Mouse (Mus musculus) ES-E14 (cell line): ENCODE measurements around the gene Pnpla7. TPM values are rescaled to one million over a fixed set of nuclear protein-coding genes. Genes with fewer than 3 reads are reported as not detected.

Source experiments
- DNase-seq: peaks from one replicate; pipeline ENCODE4 v3.0.0-alpha.2; 2013; ENCODE audit warnings: low read depth, low spot score
- H3K27ac ChIP-seq: 2 replicates; pipeline ENCODE4 v1.5.1; 2012; ENCODE audit warnings: low read depth, mild to moderate bottlenecking, low read length, moderate library complexity, mixed read lengths; ENCODE audit not compliant: poor library complexity, insufficient read depth, severe bottlenecking
- H3K36me3 ChIP-seq: 2 replicates; pipeline ENCODE4 v1.6.1; 2012; ENCODE audit warnings: mild to moderate bottlenecking, low read length, moderate library complexity, mixed read lengths; ENCODE audit not compliant: control insufficient read depth, poor library complexity, insufficient read depth, severe bottlenecking
- H3K4me1 ChIP-seq, 2 experiments: fragments of 150-350 bp in 1 of 2; sonication (generic) in 1 of 2; 2 replicates each; pipeline ENCODE4 v1.6.1; 2012; ENCODE audit warnings: low read length in 2 of 2, mild to moderate bottlenecking in 1 of 2, mixed read lengths in 1 of 2; ENCODE audit not compliant: control insufficient read depth in 2 of 2, insufficient read depth in 2 of 2, poor library complexity in 1 of 2
- H3K4me3 ChIP-seq, 2 experiments: fragments of 150-350 bp in 1 of 2; sonication (generic) in 1 of 2; 2 replicates each; pipeline ENCODE4 v1.5.1; 2012; ENCODE audit warnings: low read length in 2 of 2, low read depth in 1 of 2, mild to moderate bottlenecking in 1 of 2, mixed read lengths in 1 of 2; ENCODE audit not compliant: insufficient read depth in 1 of 2, poor library complexity in 1 of 2, severe bottlenecking in 1 of 2
- H3K9ac ChIP-seq: 2 replicates; pipeline ENCODE4 v1.6.1; 2012; ENCODE audit warnings: low read depth, mild to moderate bottlenecking, low read length, mixed read lengths; ENCODE audit not compliant: poor library complexity, insufficient read depth, severe bottlenecking
- H3K9me3 ChIP-seq: fragments of 150-350 bp; sonication (generic); 2 replicates; pipeline ENCODE4 v1.6.1; 2012; ENCODE audit warnings: low read depth, mild to moderate bottlenecking, low read length; ENCODE audit not compliant: control insufficient read depth, insufficient read depth
- CHD2 ChIP-seq: IDR thresholded peaks from 2 replicates; pipeline ENCODE4 v1.6.1; 2014; ENCODE audit warnings: mild to moderate bottlenecking, low read depth, low read length, inconsistent platforms
- HCFC1 ChIP-seq: IDR thresholded peaks from 2 replicates; pipeline ENCODE4 v1.6.1; 2012; ENCODE audit warnings: low read length, inconsistent platforms, borderline replicate concordance; ENCODE audit not compliant: insufficient read depth
- MAFK ChIP-seq: IDR thresholded peaks from 2 replicates; pipeline ENCODE4 v1.6.1; 2014; ENCODE audit warnings: mild to moderate bottlenecking, low read depth, low read length, inconsistent platforms; ENCODE audit not compliant: insufficient read depth
- ZC3H11A ChIP-seq: IDR thresholded peaks from 2 replicates; pipeline ENCODE4 v1.6.1; 2012; ENCODE audit warnings: low read depth, mild to moderate bottlenecking, inconsistent platforms, low read length, borderline replicate concordance
- ZNF384 ChIP-seq: IDR thresholded peaks from 2 replicates; pipeline ENCODE4 v1.6.1; 2012; ENCODE audit warnings: low read depth, low read length, inconsistent platforms
- in situ Hi-C, 2 experiments: fragments of 600-800 bp; cut with MboI; formaldehyde crosslinking; loops; one replicate each; pipeline ENCODE4 v1.15.1; 2025; ENCODE audit warnings: low sequenced_read_pairs in 2 of 2, inconsistent platforms in 1 of 2; ENCODE audit not compliant: unreplicated experiment in 2 of 2
- total RNA-seq: library from RNA; depleted of rRNA; stranded (reverse); fragments of 300-350 nt; gene quantifications from 2 replicates; pipeline ENCODE4 v1.2.3, GENCODE M21; 2012; rRNA removed

The Pnpla7 gene
- total RNA-seq, 1 experiment, result 20.2 TPM

DNA sequence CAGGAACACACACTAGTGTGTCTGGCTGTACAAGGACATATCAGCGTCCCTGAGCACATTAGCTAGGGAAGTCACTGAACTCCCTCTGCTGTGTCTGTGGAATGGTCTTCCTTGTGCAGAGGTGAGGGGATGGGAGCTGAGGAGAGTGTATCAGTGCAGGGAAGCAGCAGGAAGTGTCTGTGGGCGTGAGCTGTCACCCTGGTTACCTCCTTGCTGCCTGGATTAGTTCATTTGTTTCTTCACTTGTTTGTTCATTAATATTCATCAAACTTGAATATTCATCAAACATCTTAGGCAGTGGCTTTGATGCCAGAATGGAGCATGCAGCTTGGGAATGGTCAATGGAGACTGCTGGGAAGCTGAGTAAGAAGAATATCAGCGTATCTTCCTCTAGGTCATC lies 123.9 kb downstream of the Pnpla7 start:
- H3K4me1 ChIP-seq, result peaks cover 0 to 5% of the 10 kb centered on the region in 2 experiments; a peak in 1 of 4 replicates
- in situ Hi-C loops, result no loop called here
- H3K9ac ChIP-seq, result no peak overlapping the region
- TF ChIP-seq ZNF384, result no peak
- no peak for TF ChIP-seq ZC3H11A
- TF ChIP-seq MAFK, result no peak
- TF ChIP-seq HCFC1, result no peak
- TF ChIP-seq CHD2, result no peak
- no peaks in the 10 kb centered on the region for H3K9me3 ChIP-seq
- no peaks in the 10 kb centered on the region for H3K36me3 ChIP-seq
- H3K27ac ChIP-seq, result no peak overlapping the region
- DNase-seq, result no peak
- no peak overlapping the region for H3K4me3 ChIP-seq

Other genes with a start within 250 kb of the Pnpla7 start
- gene Cacna1b, start 212.9 kb upstream of the Pnpla7 start, total RNA-seq, result 2.4 and 5.0 TPM in 2 replicates
- gene Ehmt1, start 56.4 kb upstream of the Pnpla7 start, total RNA-seq, result 55.1 and 64.1 TPM in 2 replicates
- 14.4 and 23.8 TPM in 2 replicates for gene Arrdc1, start 40.8 kb upstream of the Pnpla7 start, total RNA-seq
- 47.8 and 50.2 TPM in 2 replicates for gene Zmynd19, start 26.2 kb upstream of the Pnpla7 start, total RNA-seq
- 23.7 and 30.2 TPM in 2 replicates for gene Dph7, start 13.6 kb upstream of the Pnpla7 start, total RNA-seq
- 29.2 and 38.3 TPM in 2 replicates for gene Mrpl41, start 935 bp upstream of the Pnpla7 start, total RNA-seq
- 9.3 and 10.4 TPM in 2 replicates for gene Nsmf, start 78.3 kb downstream of the Pnpla7 start, total RNA-seq
- not detected in 2 replicates for gene Entpd8, start 104.3 kb downstream of the Pnpla7 start, total RNA-seq
- 0.22 TPM in 1 of 2 replicates, not detected in the other for gene Noxa1, start 119.1 kb downstream of the Pnpla7 start, total RNA-seq
- 1.9 and 2.1 TPM in 2 replicates for gene Nrarp, start 204.7 kb downstream of the Pnpla7 start, total RNA-seq
- 11.1 and 17.0 TPM in 2 replicates for gene Tor4a, start 220.9 kb downstream of the Pnpla7 start, total RNA-seq
- 50.9 and 60.9 TPM in 2 replicates for gene Nelfb, start 235.5 kb downstream of the Pnpla7 start, total RNA-seq
- 0.45 and 1.1 TPM in 2 replicates for gene Stpg3, start 238.6 kb downstream of the Pnpla7 start, total RNA-seq
- 0.49 and 0.74 TPM in 2 replicates for gene Fam166a, start 242.7 kb downstream of the Pnpla7 start, total RNA-seq
- 745 and 819 TPM in 2 replicates for gene Tubb4b, start 248.7 kb downstream of the Pnpla7 start, total RNA-seq